Mouse (Mus musculus) neural tube, embryonic 11.5 days (tissue): ENCODE measurements around the gene Atp5e. TPM values are rescaled to one million over a fixed set of nuclear protein-coding genes. Genes with fewer than 3 reads are reported as not detected.

Source experiments
- ATAC-seq: fragments of 200-750 bp; cut with Nextera tagmentation; 2 replicates; pipeline ENCODE4 v1.8.0; 2017; ENCODE audit warnings: moderate number of reproducible peaks, mild to moderate bottlenecking, moderate TSS enrichment, moderate library complexity; ENCODE audit not compliant: insufficient read depth, low FRiP score, low TSS enrichment
- DNase-seq: peaks from one replicate; pipeline ENCODE4 v3.0.0-alpha.2; 2015; ENCODE audit warnings: low spot score
- H3K27ac ChIP-seq: fragments of 300-500 bp; sonication (generic); 2 replicates; pipeline ENCODE4 v1.5.1; 2014; ENCODE audit warnings: low read depth, mild to moderate bottlenecking, low read length
- H3K27me3 ChIP-seq: fragments of 300-500 bp; sonication (generic); 2 replicates; pipeline ENCODE4 v1.6.1; 2014; ENCODE audit warnings: mild to moderate bottlenecking, low read length, mixed read lengths; ENCODE audit not compliant: control insufficient read depth, insufficient read depth
- H3K36me3 ChIP-seq: fragments of 300-500 bp; sonication (generic); 2 replicates; pipeline ENCODE4 v1.6.1; 2014; ENCODE audit warnings: mild to moderate bottlenecking, low read length, moderate library complexity, mixed read lengths; ENCODE audit not compliant: control insufficient read depth, insufficient read depth
- H3K4me1 ChIP-seq: fragments of 300-500 bp; sonication (generic); 2 replicates; pipeline ENCODE4 v1.6.1; 2014; ENCODE audit warnings: low read length, mixed read lengths; ENCODE audit not compliant: control insufficient read depth, insufficient read depth
- H3K4me2 ChIP-seq: fragments of 300-500 bp; sonication (generic); 2 replicates; pipeline ENCODE4 v1.6.1; 2014; ENCODE audit warnings: low read depth, mild to moderate bottlenecking, moderate library complexity
- H3K4me3 ChIP-seq: fragments of 300-500 bp; sonication (generic); 2 replicates; pipeline ENCODE4 v1.5.1; 2014; ENCODE audit warnings: low read depth, low read length
- H3K9ac ChIP-seq: fragments of 300-500 bp; sonication (generic); 2 replicates; pipeline ENCODE4 v1.6.1; 2014; ENCODE audit warnings: mild to moderate bottlenecking, low read length
- H3K9me3 ChIP-seq: fragments of 300-500 bp; sonication (generic); 2 replicates; pipeline ENCODE4 v1.6.1; 2016; ENCODE audit warnings: low read length; ENCODE audit not compliant: control insufficient read depth
- WGBS: fragments of 180-500 bp; shearing (Covaris S2); extraction: QIAGEN DNeasy Blood & Tissue Kit; methylation state at CpG from one replicate; pipeline ENCODE4 v1.1.7; 2014; 5-methylcytosine and 5-hydroxymethylcytosine counted together
- polyA plus RNA-seq: library from polyadenylated mRNA; unstranded; fragments of >200 nt; fragmentation: Nextera tagmentation; extraction: Ambion mirVana; gene quantifications from 2 replicates; pipeline ENCODE4 v1.2.1, GENCODE M21; 2014

Gene Atp5e
- polyA plus RNA-seq, 1 experiment from 2014 or later = 673 TPM

DNA sequence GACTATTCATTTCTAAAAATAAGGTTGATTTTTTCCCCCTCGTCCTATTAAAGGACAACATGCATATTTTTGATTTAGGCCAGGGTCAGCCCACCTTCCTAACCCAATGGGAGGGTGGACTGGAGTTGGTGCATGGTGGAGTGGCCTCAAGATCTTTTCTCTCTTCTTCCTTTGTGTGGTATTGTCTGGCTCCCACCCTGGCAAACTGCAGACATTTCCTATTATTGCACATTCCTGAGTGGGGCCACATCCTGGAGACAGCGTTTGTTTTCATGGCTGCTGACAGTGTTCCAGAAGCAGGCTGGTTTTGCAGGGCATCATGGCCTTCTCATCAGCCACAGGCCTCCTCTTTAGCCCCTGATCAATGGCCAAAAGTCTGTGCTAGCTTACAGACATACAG is 20.9 kb downstream of the Atp5e start:
- ATAC-seq = no peak
- Histone ChIP-seq H3K9me3 (no peaks in the 10 kb centered on the region), H3K4me3 (no peak overlapping the region), H3K4me2 (no peak overlapping the region), H3K27ac (no peak overlapping the region), H3K36me3 (no peaks in the 10 kb centered on the region), H3K9ac (no peak overlapping the region), H3K27me3 (no peaks in the 10 kb centered on the region), H3K4me1 (peaks cover 4% of the 10 kb centered on the region; the same call in 1 of the 2 replicates)
- DNase-seq = no peak
- 69% methylated on average over 2 of the region's 2 CpGs for WGBS

DNA sequence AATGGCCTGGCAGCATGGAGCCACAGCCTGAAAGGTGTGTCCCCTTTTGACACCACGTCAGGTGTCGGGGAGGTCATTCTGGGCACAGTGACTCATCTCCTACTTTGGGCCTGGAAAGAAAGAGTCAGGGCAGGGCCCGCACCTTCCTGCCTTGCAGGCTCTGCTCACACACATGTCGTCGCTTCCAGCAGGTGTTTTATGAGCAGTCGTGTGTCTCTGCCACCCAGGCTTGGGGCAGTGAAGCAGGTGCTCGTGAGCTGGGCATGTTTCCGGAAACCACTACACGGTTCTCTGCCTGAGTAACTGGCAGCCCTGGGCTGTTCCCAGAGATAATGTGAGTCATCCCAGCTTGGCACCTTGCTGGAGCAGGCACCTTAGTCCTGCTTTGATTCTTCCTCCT is 21.4 kb downstream of the Atp5e start:
- 67% methylated on average over 9 of the region's 9 CpGs for WGBS

GRCm38 (mm10) chr2:174441898-174442297 is 22.0 kb downstream of the Atp5e start:
- no peak overlapping the region for H3K4me2 ChIP-seq

More for the DNA sequence above, 21.4 kb downstream of the Atp5e start:
- H3K4me1 ChIP-seq = peaks cover 7% of the 10 kb centered on the region; the same call in 1 of the 2 replicates
- H3K4me3 ChIP-seq = no peak overlapping the region
- H3K4me2 ChIP-seq = no peak overlapping the region
- H3K27ac ChIP-seq = no peak overlapping the region
- ATAC-seq = no peak
- H3K9ac ChIP-seq = no peak overlapping the region
- no peaks in the 10 kb centered on the region for H3K27me3 ChIP-seq
- H3K36me3 ChIP-seq = no peaks in the 10 kb centered on the region
- DNase-seq = no peak
- H3K9me3 ChIP-seq = no peaks in the 10 kb centered on the region

DNA sequence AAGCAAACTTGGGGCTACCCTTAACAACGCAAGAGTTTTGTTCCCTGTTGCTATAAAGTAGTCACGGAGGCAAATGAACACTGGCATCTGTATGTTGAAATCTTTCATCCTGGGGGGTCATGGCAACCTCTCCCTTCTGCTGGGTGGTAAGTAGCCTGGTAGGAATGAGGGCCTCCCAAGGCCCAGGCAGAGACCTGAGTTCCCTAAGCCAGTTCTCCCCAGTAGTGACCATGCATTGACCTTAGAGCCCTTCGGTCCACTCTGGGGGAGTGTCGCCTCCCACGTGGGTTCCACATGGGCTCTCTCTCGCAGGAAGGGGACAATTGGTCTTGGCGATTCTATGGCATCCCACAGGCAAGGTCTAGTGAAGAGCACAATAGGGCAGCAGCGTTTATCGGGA is 23.9 kb downstream of the Atp5e start:
- DNase-seq (no peak), ATAC-seq (no peak)
- Histone ChIP-seq H3K9me3 (no peaks in the 10 kb centered on the region), H3K27me3 (no peaks in the 10 kb centered on the region), H3K4me3 (no peak overlapping the region), H3K9ac (no peak overlapping the region), H3K36me3 (no peaks in the 10 kb centered on the region), H3K4me2 (no peak overlapping the region), H3K4me1 (peaks cover 7% of the 10 kb centered on the region; the same call in 1 of the 2 replicates), H3K27ac (no peak overlapping the region)
- WGBS = 77% methylated on average over 9 of the region's 9 CpGs

More at GRCm38 (mm10) chr2:174441898-174442297, 22.0 kb downstream of the Atp5e start:
- H3K36me3 ChIP-seq = no peaks in the 10 kb centered on the region
- peaks cover 7% of the 10 kb centered on the region; the same call in 1 of the 2 replicates for H3K4me1 ChIP-seq
- H3K27ac ChIP-seq = no peak overlapping the region
- no peaks in the 10 kb centered on the region for H3K27me3 ChIP-seq
- no peak for DNase-seq
- no peak overlapping the region for H3K9ac ChIP-seq
- 74% methylated on average over 4 of the region's 4 CpGs for WGBS
- no peak for ATAC-seq
- no peak overlapping the region for H3K4me3 ChIP-seq
- H3K9me3 ChIP-seq = no peaks in the 10 kb centered on the region

DNA sequence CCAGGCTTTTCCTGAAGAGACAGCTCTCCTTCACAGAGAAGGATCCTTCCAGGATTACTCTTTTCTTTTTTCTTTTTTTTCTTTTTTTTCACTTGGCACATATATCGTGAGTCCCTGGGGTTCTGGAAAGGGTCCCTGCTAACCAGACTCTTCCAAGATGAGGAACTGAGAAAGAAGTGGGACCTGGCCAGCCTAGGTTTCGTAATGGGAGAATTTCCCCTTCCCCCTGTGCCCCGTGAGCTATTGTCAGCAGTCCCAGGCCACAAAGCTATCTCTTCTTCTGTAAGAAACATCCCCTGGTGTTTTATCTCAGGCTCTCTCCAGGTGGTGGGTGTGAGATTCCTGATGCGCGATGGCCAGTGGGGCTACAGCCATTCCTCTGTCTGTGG is 24.5 kb downstream of the Atp5e start:
- DNase-seq (no peak), ATAC-seq (no peak)
- Histone ChIP-seq H3K27ac (no peak overlapping the region), H3K9me3 (no peaks in the 10 kb centered on the region), H3K4me3 (no peak overlapping the region), H3K36me3 (no peaks in the 10 kb centered on the region), H3K4me2 (peak overlapping the region; percentile 66; the same call in 1 of the 2 replicates), H3K4me1 (peaks cover 7% of the 10 kb centered on the region; the same call in 1 of the 2 replicates), H3K27me3 (no peaks in the 10 kb centered on the region), H3K9ac (no peak overlapping the region)
- whole genome bisulfite sequencing = 47% methylated on average over 5 of the region's 5 CpGs

DNA sequence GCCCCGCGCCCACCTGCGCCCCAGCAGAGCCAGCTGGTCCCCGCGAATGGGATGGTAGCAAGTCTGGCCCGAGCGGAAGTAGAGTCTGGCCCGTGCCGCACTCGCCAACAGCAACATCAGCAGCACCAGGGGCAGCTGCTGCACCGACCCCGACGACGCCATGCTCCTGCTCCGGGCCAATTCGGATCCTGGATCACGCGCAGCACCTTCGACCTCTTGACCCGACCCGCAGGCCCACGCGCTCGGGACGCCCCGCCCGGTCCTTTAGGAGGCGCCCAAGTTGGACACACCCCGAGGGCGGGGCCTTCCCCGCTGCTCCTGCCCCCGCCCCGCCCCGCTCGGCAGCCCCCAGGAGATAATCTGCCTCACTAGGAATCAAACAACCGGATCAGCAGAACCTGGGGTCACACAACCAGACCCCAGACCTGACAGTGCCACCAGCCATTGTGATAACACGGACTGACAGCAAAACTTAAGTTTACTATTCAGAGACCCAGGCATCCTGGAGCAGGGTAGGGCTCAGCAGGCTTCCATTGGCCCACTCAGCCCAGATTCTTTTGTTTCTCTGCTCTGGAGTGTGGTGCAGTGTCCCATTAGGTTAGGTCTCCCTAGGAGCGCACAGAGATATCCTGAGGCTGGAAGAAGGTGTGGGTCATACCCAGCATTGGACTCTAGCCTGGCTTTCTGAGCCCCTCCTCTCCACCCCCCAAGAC is 25.0 kb downstream of the Atp5e start, which contains the start of gene Ctsz:
TSS of gene Ctsz (minus strand) at position 303 of the 713 bp plus-strand sequence.
- Histone ChIP-seq H3K4me3 (peak within 1 kb of the TSS; percentile 50), H3K9me3 (no peaks in the 10 kb centered on the region), H3K4me1 (peaks cover 7% of the 10 kb centered on the region; the same call in 1 of the 2 replicates), H3K27me3 (no peaks in the 10 kb centered on the region), H3K4me2 (peak within 1 kb of the TSS; percentile 66), H3K36me3 (no peaks in the 10 kb centered on the region), H3K27ac (no peak within 1 kb of the TSS), H3K9ac (peak within 1 kb of the TSS; percentile 71)
- DNase-seq = peak; percentile 72
- ATAC-seq = peak; percentile 76
- WGBS = 2% methylated on average over 38 of the region's 38 CpGs

DNA sequence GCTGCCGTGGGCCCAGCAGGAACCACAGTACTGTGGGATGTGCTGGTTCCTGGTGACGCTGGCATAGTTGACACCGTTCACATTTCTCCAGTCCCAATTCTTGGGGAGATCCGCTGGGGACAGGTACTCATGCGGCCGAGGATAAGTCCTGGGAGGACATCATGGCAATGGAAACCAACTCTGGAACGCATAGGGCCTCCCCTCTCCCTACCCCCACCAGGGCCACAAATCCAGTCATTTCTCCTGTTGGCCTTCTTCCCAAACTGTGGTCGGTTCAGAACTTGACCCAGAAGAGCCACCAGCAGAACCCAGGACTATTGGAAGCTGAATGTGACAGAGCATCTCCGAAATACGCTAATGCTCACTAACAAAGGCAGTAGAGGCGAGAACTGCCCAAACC is 25.7 kb downstream of the Atp5e start:
- H3K27ac ChIP-seq = no peak overlapping the region
- no peaks in the 10 kb centered on the region for H3K9me3 ChIP-seq
- peak; percentile 13; the same call in 1 of the 2 replicates for ATAC-seq
- WGBS = 62% methylated on average over 11 of the region's 11 CpGs
- no peaks in the 10 kb centered on the region for H3K27me3 ChIP-seq
- peak overlapping the region; percentile 50 for H3K4me3 ChIP-seq
- DNase-seq = no peak
- H3K9ac ChIP-seq = peak overlapping the region; percentile 71
- H3K4me1 ChIP-seq = peaks cover 7% of the 10 kb centered on the region; the same call in 1 of the 2 replicates
- no peaks in the 10 kb centered on the region for H3K36me3 ChIP-seq
- H3K4me2 ChIP-seq = peak overlapping the region; percentile 66

DNA sequence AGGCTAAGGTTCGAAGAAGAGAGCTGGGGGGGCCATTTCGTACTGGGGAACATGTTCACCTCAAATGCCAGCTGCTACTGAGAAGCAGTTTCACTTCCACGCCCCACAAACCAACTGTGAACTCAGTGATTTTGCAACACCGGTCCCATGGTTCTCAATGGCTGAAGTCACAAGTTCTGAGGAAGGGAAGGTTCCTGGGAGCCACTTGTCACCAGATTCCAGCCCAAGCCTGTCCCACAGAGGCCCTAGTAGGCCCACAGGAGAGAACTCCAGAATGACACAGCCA is 26.3 kb downstream of the Atp5e start:
- 95% methylated on average over 4 of the region's 4 CpGs for WGBS
- no peak for ATAC-seq
- Histone ChIP-seq H3K27ac (no peak overlapping the region), H3K4me2 (peak overlapping the region; percentile 66; the same call in 1 of the 2 replicates), H3K36me3 (no peaks in the 10 kb centered on the region), H3K9me3 (no peaks in the 10 kb centered on the region), H3K27me3 (no peaks in the 10 kb centered on the region), H3K4me3 (no peak overlapping the region), H3K9ac (peak overlapping the region; percentile 71; the same call in 1 of the 2 replicates), H3K4me1 (peaks cover 7% of the 10 kb centered on the region; the same call in 1 of the 2 replicates)
- DNase-seq = no peak
